Mouse (Mus musculus): Measurements from ENCODE around the gene Npas1. TPM values are rescaled to one million over a fixed set of nuclear protein-coding genes. Genes with fewer than 3 reads are reported as not detected.

Gene Npas1
- total and polyA plus RNA-seq, 2 experiments from 2014 or later: 7.9 to 9.0 TPM

DNA sequence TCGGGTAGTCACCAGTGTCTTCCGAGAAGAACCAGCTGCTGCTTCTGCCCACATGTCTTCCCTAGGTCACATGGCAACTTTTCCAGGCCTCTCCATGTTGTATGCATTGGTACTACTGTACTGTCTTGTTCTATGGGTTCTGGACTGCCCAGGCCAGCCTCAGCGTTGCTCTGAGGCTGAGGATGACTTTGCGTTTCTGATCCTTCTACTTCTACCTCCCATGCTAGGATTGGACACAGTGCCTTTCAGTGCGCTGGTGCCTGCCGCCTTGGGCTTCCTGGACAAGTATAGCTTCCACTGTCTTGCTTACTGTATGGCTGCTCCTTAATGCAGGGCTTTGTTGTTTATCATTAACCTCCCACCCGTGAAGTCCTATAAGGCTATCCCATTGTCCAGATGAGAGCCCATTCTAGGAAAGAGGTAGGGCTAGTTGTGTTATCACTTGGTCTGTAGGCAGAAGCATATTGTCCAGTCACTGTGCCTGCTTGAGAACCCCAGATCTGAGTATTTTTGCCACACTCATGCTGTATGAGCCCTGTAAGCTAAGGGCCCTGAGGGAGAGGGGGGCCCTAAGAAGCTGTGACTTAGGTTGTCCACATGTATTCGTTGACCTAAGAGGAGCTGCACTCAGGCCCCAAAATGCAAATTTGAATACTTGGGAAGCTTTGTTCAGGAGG, 65.2 kb downstream of the Npas1 start:
- no peak overlapping the region for H3K9ac ChIP-seq (replicated peaks; ENCODE audit: low read length)
- 85% methylated on average over 8 of the region's 8 CpGs for WGBS

DNA sequence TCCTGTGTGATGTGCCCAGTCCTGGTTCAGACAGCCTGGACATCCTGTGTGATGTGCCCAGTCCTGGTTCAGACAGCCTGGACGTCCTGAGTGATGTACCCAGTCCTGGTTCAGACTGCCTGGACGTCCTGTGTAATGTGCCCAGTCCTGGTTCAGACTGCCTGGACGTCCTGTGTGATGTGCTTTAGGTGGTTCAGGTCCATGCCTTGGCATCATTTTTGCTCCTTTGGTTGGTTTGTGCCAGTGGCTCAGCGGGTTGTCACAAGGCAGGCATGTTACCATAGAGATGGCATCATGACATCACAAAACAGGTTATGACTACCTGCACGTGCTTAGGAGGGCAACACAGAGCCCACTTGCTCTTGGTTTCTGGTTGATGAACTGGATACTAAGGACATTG, 66.4 kb downstream of the Npas1 start:
- no peaks in the 10 kb centered on the region for H3K9me3 ChIP-seq (ENCODE audit: low read length)
- peaks cover under 1% of the 10 kb centered on the region; the same call in 1 of the 2 replicates for H3K4me1 ChIP-seq (ENCODE audit: insufficient read depth, low read length)
- no peak overlapping the region for H3K27ac ChIP-seq
- H3K9ac ChIP-seq (replicated peaks; ENCODE audit: low read length): no peak overlapping the region
- DNase-seq (ENCODE audit: low spot score) (no peak), ATAC-seq (no peak)
- no peak overlapping the region for H3K4me2 ChIP-seq (ENCODE audit: low read depth, low read length)
- 83% methylated on average over 5 of the region's 5 CpGs for WGBS
- H3K4me3 ChIP-seq (ENCODE audit: low read length): no peak overlapping the region
- H3K27me3 ChIP-seq (ENCODE audit: insufficient read depth, low read length): no peaks in the 10 kb centered on the region
- TF ChIP-seq CTCF (IDR thresholded peaks at IDR 0.05; ENCODE audit: low read depth): no peak
- no peaks in the 10 kb centered on the region for H3K36me3 ChIP-seq (ENCODE audit: insufficient read depth, low read length)

More for the DNA sequence above, 65.2 kb downstream of the Npas1 start:
- DNase-seq (ENCODE audit: low spot score) (no peak), ATAC-seq (0 out of 2 replicates have a peak, but pooled peaks have one; percentile 4)
- H3K4me1 ChIP-seq (ENCODE audit: insufficient read depth, low read length): no peaks in the 10 kb centered on the region
- no peak overlapping the region for H3K4me2 ChIP-seq (ENCODE audit: low read depth, low read length)
- H3K27me3 ChIP-seq (ENCODE audit: insufficient read depth, low read length): no peaks in the 10 kb centered on the region
- no peak overlapping the region for H3K27ac ChIP-seq
- no peak overlapping the region for H3K4me3 ChIP-seq (ENCODE audit: low read length)
- H3K36me3 ChIP-seq (ENCODE audit: insufficient read depth, low read length): peaks cover 8% of the 10 kb centered on the region; the same call in 1 of the 2 replicates
- H3K9me3 ChIP-seq (ENCODE audit: low read length): no peaks in the 10 kb centered on the region
- no peak for TF ChIP-seq CTCF (IDR thresholded peaks at IDR 0.05; ENCODE audit: low read depth)

GRCm38 (mm10) chr7:16406978-16407377, 70.5 kb downstream of the Npas1 start:
- ATAC-seq (no peak), DNase-seq (ENCODE audit: low spot score) (no peak)
- no peak for TF ChIP-seq CTCF (IDR thresholded peaks at IDR 0.05; ENCODE audit: low read depth)
- H3K9me3 ChIP-seq (ENCODE audit: low read length): no peaks in the 10 kb centered on the region
- peaks cover 26% of the 10 kb centered on the region for H3K4me1 ChIP-seq (ENCODE audit: insufficient read depth, low read length)
- H3K9ac ChIP-seq (replicated peaks; ENCODE audit: low read length): no peak overlapping the region
- no peak overlapping the region for H3K27ac ChIP-seq
- no peak overlapping the region for H3K4me3 ChIP-seq (ENCODE audit: low read length)
- 84% methylated on average over 3 of the region's 3 CpGs for WGBS
- no peaks in the 10 kb centered on the region for H3K27me3 ChIP-seq (ENCODE audit: insufficient read depth, low read length)
- H3K36me3 ChIP-seq (ENCODE audit: insufficient read depth, low read length): no peaks in the 10 kb centered on the region
- no peak overlapping the region for H3K4me2 ChIP-seq (ENCODE audit: low read depth, low read length)

Other genes with a start within 250 kb of the Npas1 start
- gene C5ar2, start 233.6 kb downstream of the Npas1 start, total RNA-seq (2014; rRNA removed): 0.47 TPM in 1 of 2 replicates, not detected in the other
- gene C5ar2, start 233.6 kb downstream of the Npas1 start, polyA plus RNA-seq (2015; fragmentation: Nextera tagmentation; extraction: Ambion mirVana): 0.11 and 0.18 TPM in 2 replicates
- gene C5ar1, start 218.2 kb downstream of the Npas1 start, total RNA-seq (2014; rRNA removed): 1.4 and 1.9 TPM in 2 replicates
- gene C5ar1, start 218.2 kb downstream of the Npas1 start, polyA plus RNA-seq (2015; fragmentation: Nextera tagmentation; extraction: Ambion mirVana): 0.93 and 1.5 TPM in 2 replicates
- 56.0 and 71.3 TPM in 2 replicates for gene Inafm1, start 204.1 kb downstream of the Npas1 start, total RNA-seq (2014; rRNA removed)
- gene Inafm1, start 204.1 kb downstream of the Npas1 start, polyA plus RNA-seq (2015; fragmentation: Nextera tagmentation; extraction: Ambion mirVana): 74.1 and 78.4 TPM in 2 replicates
- gene Ccdc9, start 190.9 kb downstream of the Npas1 start, total RNA-seq (2014; rRNA removed): 11.8 and 27.9 TPM in 2 replicates
- gene Ccdc9, start 190.9 kb downstream of the Npas1 start, polyA plus RNA-seq (2015; fragmentation: Nextera tagmentation; extraction: Ambion mirVana): 13.4 and 14.8 TPM in 2 replicates
- gene Bbc3, start 169.3 kb downstream of the Npas1 start, total RNA-seq (2014; rRNA removed): 51.0 and 55.8 TPM in 2 replicates
- gene Bbc3, start 169.3 kb downstream of the Npas1 start, polyA plus RNA-seq (2015; fragmentation: Nextera tagmentation; extraction: Ambion mirVana): 32.2 and 33.3 TPM in 2 replicates
- gene Sae1, start 89.9 kb downstream of the Npas1 start, total RNA-seq (2014; rRNA removed): 88.6 and 89.4 TPM in 2 replicates
- 215 and 216 TPM in 2 replicates for gene Sae1, start 89.9 kb downstream of the Npas1 start, polyA plus RNA-seq (2015; fragmentation: Nextera tagmentation; extraction: Ambion mirVana)
- 36.8 and 38.2 TPM in 2 replicates for gene Zc3h4, start 76.8 kb downstream of the Npas1 start, total RNA-seq (2014; rRNA removed)
- 8.3 and 9.1 TPM in 2 replicates for gene Zc3h4, start 76.8 kb downstream of the Npas1 start, polyA plus RNA-seq (2015; fragmentation: Nextera tagmentation; extraction: Ambion mirVana)
- gene Tmem160, start 24.9 kb downstream of the Npas1 start, total RNA-seq (2014; rRNA removed): 71.7 and 72.6 TPM in 2 replicates
- gene Tmem160, start 24.9 kb downstream of the Npas1 start, polyA plus RNA-seq (2015; fragmentation: Nextera tagmentation; extraction: Ambion mirVana): 102 and 114 TPM in 2 replicates
- gene Arhgap35, start 137.3 kb upstream of the Npas1 start, total RNA-seq (2014; rRNA removed): 131 and 146 TPM in 2 replicates
- gene Arhgap35, start 137.3 kb upstream of the Npas1 start, polyA plus RNA-seq (2015; fragmentation: Nextera tagmentation; extraction: Ambion mirVana): 21.2 and 24.8 TPM in 2 replicates
- gene Ceacam15, start 198.0 kb upstream of the Npas1 start, total RNA-seq (2014; rRNA removed): not detected in 2 replicates
- not detected in 2 replicates for gene Ceacam15, start 198.0 kb upstream of the Npas1 start, polyA plus RNA-seq (2015; fragmentation: Nextera tagmentation; extraction: Ambion mirVana)
- gene Ceacam9, start 244.2 kb upstream of the Npas1 start, total RNA-seq (2014; rRNA removed): not detected in 2 replicates
- gene Ceacam9, start 244.2 kb upstream of the Npas1 start, polyA plus RNA-seq (2015; fragmentation: Nextera tagmentation; extraction: Ambion mirVana): 0.67 and 0.68 TPM in 2 replicates

All from hindbrain, postnatal 0 days (tissue).